Mouse (Mus musculus) common myeloid progenitor, adult 5-6 weeks (primary cell): ENCODE results near the gene Olfr640. TPM values are rescaled to one million over a fixed set of nuclear protein-coding genes. Genes with fewer than 3 reads are reported as not detected.

Experiments
- ATAC-seq: replicated peaks from 2 replicates; pipeline ENCODE4 v1.8.0; 2016; ENCODE audit warnings: low read depth, mild to moderate bottlenecking, moderate TSS enrichment, inconsistent platforms; ENCODE audit not compliant: poor library complexity, severe bottlenecking
- total RNA-seq: library from RNA; stranded (forward); fragments of 200-1000, 187-1606 nt; gene quantifications from 2 replicates; pipeline ENCODE4 v1.2.3, GENCODE M21; 2017

Gene Olfr640
- not detected in 2 replicates for total RNA-seq

- no peak for ATAC-seq
Measured at GRCm38 (mm10) chr7:104025473-104025872, at the start of gene Olfr640. TSS of gene Olfr640 (minus strand) at chr7:104025573.

GRCm38 (mm10) chr7:104071769-104072168 is 46.4 kb upstream of the Olfr640 start, which contains the start of gene Olfr644:
TSS of gene Olfr644 (minus strand) at chr7:104071869.
- no peak for ATAC-seq

GRCm38 (mm10) chr7:104061345-104061744 is 36.0 kb upstream of the Olfr640 start, which contains the start of gene 4930516K23Rik:
TSS of gene 4930516K23Rik (minus strand) at chr7:104061445.
- ATAC-seq = no peak

- peak; percentile 82 for ATAC-seq
Measured at GRCm38 (mm10) chr7:104059215-104059614, 33.8 kb upstream of the Olfr640 start.

GRCm38 (mm10) chr7:104052566-104052965 is 27.2 kb upstream of the Olfr640 start, which contains the start of gene Olfr642:
TSS of gene Olfr642 (minus strand) at chr7:104052666.
- ATAC-seq = no peak

GRCm38 (mm10) chr7:104050745-104051144 is 25.4 kb upstream of the Olfr640 start:
- ATAC-seq = peak; percentile 68

GRCm38 (mm10) chr7:104035145-104035544 is 9.8 kb upstream of the Olfr640 start, which contains the start of gene Olfr641:
TSS of gene Olfr641 (plus strand) at chr7:104035445.
- no peak for ATAC-seq

- no peak for ATAC-seq
Measured at GRCm38 (mm10) chr7:104026978-104027377, 1.6 kb upstream of the Olfr640 start.

GRCm38 (mm10) chr7:104021651-104022050 is 3.7 kb downstream of the Olfr640 start:
- peak; percentile 72 for ATAC-seq

GRCm38 (mm10) chr7:104018953-104019352 is 6.4 kb downstream of the Olfr640 start:
- ATAC-seq = no peak

- ATAC-seq = no peak
Measured at GRCm38 (mm10) chr7:104017203-104017602, 8.2 kb downstream of the Olfr640 start, which contains the start of gene Olfr639. TSS of gene Olfr639 (minus strand) at chr7:104017303.

GRCm38 (mm10) chr7:103999124-103999523 is 26.2 kb downstream of the Olfr640 start:
- ATAC-seq = 0 out of 2 replicates have a peak, but pooled peaks have one; percentile 45

GRCm38 (mm10) chr7:103998446-103998845 is 26.9 kb downstream of the Olfr640 start, which contains the start of gene Olfr638:
TSS of gene Olfr638 (plus strand) at chr7:103998746.
- ATAC-seq = no peak

GRCm38 (mm10) chr7:103971782-103972181 is 53.6 kb downstream of the Olfr640 start:
- peak; percentile 42; the same call in 1 of the 2 replicates for ATAC-seq

- no peak for ATAC-seq
Measured at GRCm38 (mm10) chr7:103970852-103971251, 54.5 kb downstream of the Olfr640 start, which contains the start of gene Olfr635. TSS of gene Olfr635 (plus strand) at chr7:103971152.

Other genes with a start within 250 kb of the Olfr640 start
- gene Olfr68, start 245.9 kb downstream of the Olfr640 start, total RNA-seq = not detected in 2 replicates
- not detected in 2 replicates for gene Olfr67, start 233.8 kb downstream of the Olfr640 start, total RNA-seq
- 13.0 and 18.6 TPM in 2 replicates for gene Hbb-bt, start 211.6 kb downstream of the Olfr640 start, total RNA-seq
- 16.6 and 33.2 TPM in 2 replicates for gene Hbb-bs, start 197.5 kb downstream of the Olfr640 start, total RNA-seq
- not detected in 2 replicates for gene Hbb-bh2, start 185.1 kb downstream of the Olfr640 start, total RNA-seq
- not detected in 2 replicates for gene Hbb-bh1, start 182.4 kb downstream of the Olfr640 start, total RNA-seq
- gene Hbb-y, start 172.4 kb downstream of the Olfr640 start, total RNA-seq = 2.9 TPM in 1 of 2 replicates, not detected in the other
- not detected in 2 replicates for gene Olfr66, start 139.3 kb downstream of the Olfr640 start, total RNA-seq
- not detected in 2 replicates for gene Olfr64, start 131.1 kb downstream of the Olfr640 start, total RNA-seq
- not detected in 2 replicates for gene Olfr65, start 122.1 kb downstream of the Olfr640 start, total RNA-seq
- gene Olfr631, start 96.7 kb downstream of the Olfr640 start, total RNA-seq = not detected in 2 replicates
- not detected in 2 replicates for gene Olfr632, start 91.2 kb downstream of the Olfr640 start, total RNA-seq
- gene Olfr633, start 81.1 kb downstream of the Olfr640 start, total RNA-seq = not detected in 2 replicates
- gene Olfr635, start 54.4 kb downstream of the Olfr640 start, total RNA-seq = not detected in 2 replicates
- gene Olfr638, start 26.8 kb downstream of the Olfr640 start, total RNA-seq = not detected in 2 replicates
- gene Olfr639, start 8.3 kb downstream of the Olfr640 start, total RNA-seq = not detected in 2 replicates
- gene Olfr641, start 9.9 kb upstream of the Olfr640 start, total RNA-seq = not detected in 2 replicates
- gene Olfr642, start 27.1 kb upstream of the Olfr640 start, total RNA-seq = not detected in 2 replicates
- not detected in 2 replicates for gene 4930516K23Rik, start 35.9 kb upstream of the Olfr640 start, total RNA-seq
- gene Olfr644, start 46.3 kb upstream of the Olfr640 start, total RNA-seq = not detected in 2 replicates
- not detected in 2 replicates for gene Olfr645, start 59.9 kb upstream of the Olfr640 start, total RNA-seq
- gene Olfr646, start 79.3 kb upstream of the Olfr640 start, total RNA-seq = not detected in 2 replicates
- not detected in 2 replicates for gene Ubqln5, start 104.3 kb upstream of the Olfr640 start, total RNA-seq
- gene Olfr643, start 111.8 kb upstream of the Olfr640 start, total RNA-seq = not detected in 2 replicates
- gene Ubqln3, start 117.7 kb upstream of the Olfr640 start, total RNA-seq = not detected in 2 replicates
- gene Ubqlnl, start 125.0 kb upstream of the Olfr640 start, total RNA-seq = 0.05 TPM in 1 of 2 replicates, not detected in the other
- gene Olfm5, start 139.3 kb upstream of the Olfr640 start, total RNA-seq = not detected in 2 replicates
- not detected in 2 replicates for gene Olfr648, start 157.8 kb upstream of the Olfr640 start, total RNA-seq
- not detected in 2 replicates for gene Olfr649, start 170.4 kb upstream of the Olfr640 start, total RNA-seq
- gene Trim6, start 193.2 kb upstream of the Olfr640 start, total RNA-seq = 3.0 and 3.2 TPM in 2 replicates
- 23.9 and 26.9 TPM in 2 replicates for gene Trim34a, start 218.9 kb upstream of the Olfr640 start, total RNA-seq